In the genomic region with DNA sequence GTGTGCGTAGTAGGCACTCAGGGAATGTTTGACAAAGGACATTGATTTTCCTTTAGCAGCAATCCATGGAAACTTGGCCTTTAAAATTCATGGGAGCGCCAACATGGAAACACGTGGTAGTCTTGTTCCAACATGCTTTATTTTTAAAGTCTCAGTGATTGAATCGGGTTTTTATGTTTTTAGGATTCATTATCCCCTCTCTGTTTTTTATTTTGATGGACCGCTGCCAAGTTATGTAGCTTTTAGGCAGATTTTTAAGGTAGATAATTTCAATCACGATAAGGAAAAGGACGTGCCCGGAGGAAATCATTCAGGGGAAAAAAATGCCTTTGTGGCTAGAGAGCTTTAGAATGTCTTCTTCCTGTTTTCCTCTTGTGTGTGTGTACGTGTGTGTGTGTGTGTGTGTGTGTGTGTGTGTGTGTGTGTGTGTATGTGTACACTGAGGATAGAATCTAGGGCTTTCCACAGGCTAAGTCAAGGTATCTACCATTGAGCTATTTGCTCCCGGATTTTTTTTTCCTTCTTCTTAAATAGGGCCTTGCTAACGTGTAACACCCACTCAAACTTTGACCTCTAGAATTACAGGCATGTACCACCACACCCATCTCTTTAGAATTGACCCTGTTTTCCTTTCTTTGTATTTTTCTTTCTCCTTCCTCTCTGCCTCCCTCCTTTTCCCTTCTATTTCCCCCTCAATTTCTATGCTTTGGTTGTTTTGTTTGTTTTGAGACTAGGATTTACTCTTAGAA, we compare ENCODE assay signal across 13 mouse cellular contexts. TPM values are rescaled to one million over a fixed set of nuclear protein-coding genes. Genes with fewer than 3 reads are reported as not detected.
DNase-seq lines count a peak whose midpoint lies in the region; ATAC-seq and TF ChIP-seq lines count a peak whose summit lies in the region.
"Had no signal": no experiment of that assay in that cellular context is flagged by ENCODE, and none has a peak within 500 bp of the region (broad histone marks: within the 10 kb centered on the region; RNA-seq: fewer than 3 reads in every experiment).

No protein-coding gene starts in this region.

- H3K36me3 ChIP-seq in embryonic facial prominence, embryonic 14.5 days (ENCODE audit: control insufficient read depth, insufficient read depth, low read length): no peaks in the 10 kb centered on the region
- H3K36me3 ChIP-seq in limb, embryonic 14.5 days (ENCODE audit: control insufficient read depth, insufficient read depth, low read length): no peaks in the 10 kb centered on the region
- no peaks in the 10 kb centered on the region for H3K36me3 ChIP-seq in midbrain, embryonic 11.5 days (ENCODE audit: control insufficient read depth, insufficient read depth, low read length)
- H3K36me3 ChIP-seq: forebrain, embryonic 12.5 days; hindbrain, embryonic 13.5 days had no signal

- no peak overlapping the region for H3K4me2 ChIP-seq in embryonic facial prominence, embryonic 14.5 days (ENCODE audit: low read depth, low read length)
- H3K4me2 ChIP-seq in limb, embryonic 14.5 days (replicated peaks; ENCODE audit: low read depth, low read length, severe bottlenecking): no peak overlapping the region
- H3K4me2 ChIP-seq in midbrain, embryonic 11.5 days: no peak overlapping the region
- H3K4me2 ChIP-seq: forebrain, embryonic 12.5 days; hindbrain, embryonic 13.5 days had no signal

- no peak for TF ChIP-seq POLR2A in limb, embryonic 14.5 days (IDR thresholded peaks at IDR 0.05; ENCODE audit: borderline replicate concordance, extremely low read depth, insufficient read depth, insufficient read length)

- no peaks in the 10 kb centered on the region for H3K27me3 ChIP-seq in embryonic facial prominence, embryonic 14.5 days (replicated peaks; ENCODE audit: control insufficient read depth, insufficient read depth, low read length)
- H3K27me3 ChIP-seq in limb, embryonic 14.5 days (ENCODE audit: control insufficient read depth, insufficient read depth, low read length): no peaks in the 10 kb centered on the region
- no peaks in the 10 kb centered on the region for H3K27me3 ChIP-seq in midbrain, embryonic 11.5 days (ENCODE audit: control insufficient read depth, insufficient read depth, low read length)
- H3K27me3 ChIP-seq: forebrain, embryonic 12.5 days; hindbrain, embryonic 13.5 days had no signal

- H3K4me1 ChIP-seq in embryonic facial prominence, embryonic 14.5 days (ENCODE audit: control insufficient read depth, insufficient read depth, low read length): peaks cover 5% of the 10 kb centered on the region; the same call in 1 of the 2 replicates
- no peaks in the 10 kb centered on the region for H3K4me1 ChIP-seq in limb, embryonic 14.5 days (ENCODE audit: control insufficient read depth, insufficient read depth, low read length)
- no peaks in the 10 kb centered on the region for H3K4me1 ChIP-seq in midbrain, embryonic 11.5 days (ENCODE audit: control insufficient read depth, insufficient read depth, low read length)

- ATAC-seq in CD4-positive, CD25-positive, alpha-beta regulatory T cell, adult 4 months: peak; percentile 48
- ATAC-seq in embryonic facial prominence, embryonic 14.5 days (ENCODE audit: low read depth): no peak
- no peak for ATAC-seq in limb, embryonic 14.5 days (ENCODE audit: low FRiP score, low read depth)
- no peak for ATAC-seq in midbrain, embryonic 11.5 days (ENCODE audit: low FRiP score)

- H3K9me3 ChIP-seq in embryonic facial prominence, embryonic 14.5 days (ENCODE audit: control insufficient read depth, low read length): no peaks in the 10 kb centered on the region
- no peaks in the 10 kb centered on the region for H3K9me3 ChIP-seq in limb, embryonic 14.5 days (ENCODE audit: control insufficient read depth, low read length)
- H3K9me3 ChIP-seq in midbrain, embryonic 11.5 days (ENCODE audit: control insufficient read depth, low read length): no peaks in the 10 kb centered on the region
- H3K9me3 ChIP-seq: forebrain, embryonic 12.5 days; hindbrain, embryonic 13.5 days had no signal

- 51% methylated on average over 11 of the region's 11 CpGs for WGBS in embryonic facial prominence, embryonic 14.5 days
- 59% methylated on average over 11 of the region's 11 CpGs for WGBS in limb, embryonic 14.5 days
- 88% methylated on average over 11 of the region's 11 CpGs for WGBS in midbrain, embryonic 11.5 days

- H3K9ac ChIP-seq in embryonic facial prominence, embryonic 14.5 days (ENCODE audit: low read depth, low read length): no peak overlapping the region
- no peak overlapping the region for H3K9ac ChIP-seq in limb, embryonic 14.5 days (ENCODE audit: low read depth, low read length, severe bottlenecking)
- H3K9ac ChIP-seq in midbrain, embryonic 11.5 days (ENCODE audit: low read length): no peak overlapping the region
- H3K9ac ChIP-seq: forebrain, embryonic 12.5 days; hindbrain, embryonic 13.5 days; liver, embryonic 14.5 days had no signal

- H3K27ac ChIP-seq in embryonic facial prominence, embryonic 14.5 days (replicated peaks; ENCODE audit: low read depth, low read length): no peak overlapping the region; the same call in 1 of the 2 replicates
- H3K27ac ChIP-seq in limb, embryonic 14.5 days (replicated peaks; ENCODE audit: low read depth, low read length): no peak overlapping the region
- no peak overlapping the region for H3K27ac ChIP-seq in midbrain, embryonic 11.5 days (ENCODE audit: low read depth, low read length)
- H3K27ac ChIP-seq: forebrain, embryonic 12.5 days; hindbrain, embryonic 13.5 days; liver, embryonic 14.5 days had no signal

- no peak overlapping the region for H3K4me3 ChIP-seq in embryonic facial prominence, embryonic 14.5 days (ENCODE audit: low read depth, low read length)
- H3K4me3 ChIP-seq in limb, embryonic 14.5 days (replicated peaks; ENCODE audit: low read length): no peak overlapping the region
- no peak overlapping the region for H3K4me3 ChIP-seq in midbrain, embryonic 11.5 days (ENCODE audit: low read depth, low read length)
- H3K4me3 ChIP-seq: forebrain, embryonic 12.5 days; hindbrain, embryonic 13.5 days had no signal

- peak; percentile 11 for DNase-seq in kidney, adult 11 months
- no peak for DNase-seq in kidney, postnatal 4 days
- peak; percentile 69 for DNase-seq in embryonic facial prominence, embryonic 14.5 days (ENCODE audit: low spot score)
- peak; percentile 37 for DNase-seq in limb, embryonic 14.5 days (ENCODE audit: low spot score)
- no peak for DNase-seq in T-cell, adult 2 months (ENCODE audit: low spot score)
- DNase-seq in gastrocnemius, adult 18-20 months (ENCODE audit: low spot score): no peak
- no peak for DNase-seq in midbrain, embryonic 11.5 days (ENCODE audit: low spot score, missing footprints)
- DNase-seq: cerebellum, adult 2 months; spleen, adult 18-20 months had no signal

RNA-seq across cellular contexts. Expression of gene Cnst, which starts 13.4 kb away (rescaled TPM):
- 10 to 100 TPM; 15.5 to 22.3 TPM for polyA plus RNA-seq in CD4-positive, CD25-positive, alpha-beta regulatory T cell, adult 4 months (2017; shearing (Covaris generic))
- polyA plus RNA-seq in embryonic facial prominence, embryonic 14.5 days (2014; fragmentation: Nextera tagmentation; extraction: Ambion mirVana): 15.8 and 18.7 TPM in 2 replicates
- 18.2 and 19.3 TPM in 2 replicates for polyA plus RNA-seq in limb, embryonic 14.5 days (2012; rRNA removed)
- polyA plus RNA-seq in limb, embryonic 14.5 days (2014; fragmentation: Nextera tagmentation; extraction: Ambion mirVana): 14.6 and 16.4 TPM in 2 replicates
- total RNA-seq in gastrocnemius, adult 18-20 months (2021): 10 to 100 TPM; 31.6 to 34.2 TPM
- polyA plus RNA-seq in midbrain, embryonic 11.5 days (2014; fragmentation: Nextera tagmentation; extraction: Ambion mirVana): 22.6 and 25.1 TPM in 2 replicates

RNA-seq across cellular contexts. Expression of gene Tfb2m, which starts 13.6 kb away (rescaled TPM):
- polyA plus RNA-seq in CD4-positive, CD25-positive, alpha-beta regulatory T cell, adult 4 months (2017; shearing (Covaris generic)): 10 to 100 TPM; 29.1 to 33.3 TPM
- 26.7 and 29.6 TPM in 2 replicates for polyA plus RNA-seq in embryonic facial prominence, embryonic 14.5 days (2014; fragmentation: Nextera tagmentation; extraction: Ambion mirVana)
- 18.4 and 20.2 TPM in 2 replicates for polyA plus RNA-seq in limb, embryonic 14.5 days (2012; rRNA removed)
- polyA plus RNA-seq in limb, embryonic 14.5 days (2014; fragmentation: Nextera tagmentation; extraction: Ambion mirVana): 29.7 and 31.3 TPM in 2 replicates
- total RNA-seq in gastrocnemius, adult 18-20 months (2021): 10 to 100 TPM; 40.5 to 53.5 TPM
- polyA plus RNA-seq in midbrain, embryonic 11.5 days (2014; fragmentation: Nextera tagmentation; extraction: Ambion mirVana): 27.1 and 30.7 TPM in 2 replicates

RNA-seq across cellular contexts. Expression of gene Smyd3, which starts 41.8 kb away (rescaled TPM):
- polyA plus RNA-seq in CD4-positive, CD25-positive, alpha-beta regulatory T cell, adult 4 months (2017; shearing (Covaris generic)): 10 to 100 TPM; 46.9 to 47.9 TPM
- 16.7 and 18.7 TPM in 2 replicates for polyA plus RNA-seq in embryonic facial prominence, embryonic 14.5 days (2014; fragmentation: Nextera tagmentation; extraction: Ambion mirVana)
- polyA plus RNA-seq in limb, embryonic 14.5 days (2012; rRNA removed): 9.6 and 9.8 TPM in 2 replicates
- 21.1 and 21.5 TPM in 2 replicates for polyA plus RNA-seq in limb, embryonic 14.5 days (2014; fragmentation: Nextera tagmentation; extraction: Ambion mirVana)
- total RNA-seq in gastrocnemius, adult 18-20 months (2021): 1 to 10 TPM; 5.1 to 5.2 TPM
- polyA plus RNA-seq in midbrain, embryonic 11.5 days (2014; fragmentation: Nextera tagmentation; extraction: Ambion mirVana): 13.1 and 15.9 TPM in 2 replicates

Comparison
In these comparisons a context has a peak if more than half of its experiments do, and no peak if none do; other contexts are left out.
1. DNase-seq: peak in kidney, adult 11 months (single experiment), embryonic facial prominence, embryonic 14.5 days (single experiment) and limb, embryonic 14.5 days (single experiment); none in kidney, postnatal 4 days (0 of 2), T-cell, adult 2 months (single experiment), gastrocnemius, adult 18-20 months (single experiment) and midbrain, embryonic 11.5 days (single experiment).